Mouse (Mus musculus) intestine, embryonic 14.5 days (tissue): ENCODE measurements at regions not wholly inside any gene's neighbourhood (a gene's known extent, or its start where the extent isn't known, plus 50 kb on each side); places are given as distances from the start of the nearest gene placed in this dataset.
A peak's percentile ranks its signal among the peaks of the same experiment; 100 is the strongest.

Source experiments
- ATAC-seq: fragments of 200-750 bp; cut with Nextera tagmentation; replicated peaks from 2 replicates; pipeline ENCODE4 v1.8.0; 2017; ENCODE audit warnings: low read depth, moderate number of reproducible peaks, moderate TSS enrichment, moderate library complexity; ENCODE audit not compliant: low FRiP score, low TSS enrichment
- DNase-seq: peaks from one replicate; pipeline ENCODE4 v3.0.0-alpha.2; 2018; ENCODE audit warnings: low spot score
- H3K27ac ChIP-seq: fragments of 300-500 bp; sonication (generic); 2 replicates; pipeline ENCODE4 v1.5.1; 2014; ENCODE audit warnings: low read depth, mild to moderate bottlenecking, control low read depth
- H3K27me3 ChIP-seq: fragments of 300-500 bp; sonication (generic); replicated peaks from 2 replicates; pipeline ENCODE4 v1.6.1; 2014; ENCODE audit warnings: low read length, control low read depth; ENCODE audit not compliant: control insufficient read depth, insufficient read depth
- H3K36me3 ChIP-seq: fragments of 300-500 bp; sonication (generic); 2 replicates; pipeline ENCODE4 v1.6.1; 2014; ENCODE audit warnings: low read length, control low read depth; ENCODE audit not compliant: control insufficient read depth, insufficient read depth
- H3K4me1 ChIP-seq: fragments of 300-500 bp; sonication (generic); replicated peaks from 2 replicates; pipeline ENCODE4 v1.6.1; 2014; ENCODE audit warnings: low read length, control low read depth, mixed read lengths; ENCODE audit not compliant: control insufficient read depth, insufficient read depth
- H3K4me2 ChIP-seq: fragments of 300-500 bp; sonication (generic); 2 replicates; pipeline ENCODE4 v1.6.1; 2014; ENCODE audit warnings: low read length
- H3K4me3 ChIP-seq: fragments of 300-500 bp; sonication (generic); 2 replicates; pipeline ENCODE4 v1.5.1; 2014; ENCODE audit warnings: low read depth, low read length, control low read depth, mixed read lengths
- H3K9ac ChIP-seq: fragments of 300-500 bp; sonication (generic); 2 replicates; pipeline ENCODE4 v1.6.1; 2014; ENCODE audit warnings: mild to moderate bottlenecking, low read length
- H3K9me3 ChIP-seq: fragments of 300-500 bp; sonication (generic); 2 replicates; pipeline ENCODE4 v1.6.1; 2016; ENCODE audit warnings: low read length, control low read depth; ENCODE audit not compliant: control insufficient read depth
- WGBS: fragments of 180-500 bp; shearing (Covaris S2); extraction: QIAGEN DNeasy Blood & Tissue Kit; methylation state at CpG from one replicate; pipeline ENCODE4 v1.1.7; 2014; 5-methylcytosine and 5-hydroxymethylcytosine counted together

GRCm38 (mm10) chr11:117597754-117598153, 56.3 kb upstream of the Tnrc6c start:
- H3K27me3 ChIP-seq, result peaks cover 21% of the 10 kb centered on the region; the same call in 1 of the 2 replicates
- H3K9ac ChIP-seq, result no peak overlapping the region
- no peak for ATAC-seq
- H3K27ac ChIP-seq, result no peak overlapping the region
- WGBS, result 42% methylated on average over 5 of the region's 5 CpGs
- H3K9me3 ChIP-seq, result no peaks in the 10 kb centered on the region
- no peaks in the 10 kb centered on the region for H3K36me3 ChIP-seq
- H3K4me3 ChIP-seq, result no peak overlapping the region
- no peak overlapping the region for H3K4me2 ChIP-seq
- H3K4me1 ChIP-seq, result peaks cover 19% of the 10 kb centered on the region; the same call in 1 of the 2 replicates
- DNase-seq, result no peak

GRCm38 (mm10) chr11:117598170-117598583, 55.9 kb upstream of the Tnrc6c start:
- ATAC-seq, result no peak

DNA sequence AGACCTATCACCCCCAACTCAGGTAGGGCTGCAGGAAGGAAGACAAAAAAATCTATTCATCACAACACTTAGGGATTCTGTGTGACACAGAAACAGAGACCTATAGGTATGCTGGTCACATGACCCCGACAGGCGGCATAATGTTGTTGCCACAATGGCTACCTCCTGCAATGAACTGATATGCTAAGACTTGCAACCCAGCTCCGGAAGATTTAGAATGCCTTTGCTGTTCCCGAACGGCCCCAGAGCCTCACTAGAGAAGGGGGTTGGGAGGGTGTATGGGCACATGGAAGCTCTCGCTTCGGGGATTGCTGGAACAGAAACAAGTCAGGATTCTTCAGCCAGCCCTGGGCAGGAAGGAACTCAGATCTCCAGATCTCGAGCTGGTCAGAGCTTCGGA, 55.5 kb upstream of the Tnrc6c start:
- Histone ChIP-seq H3K4me2 (peak overlapping the region; percentile 53), H3K27ac (no peak overlapping the region), H3K4me1 (peaks cover 19% of the 10 kb centered on the region; the same call in 1 of the 2 replicates), H3K9me3 (no peaks in the 10 kb centered on the region), H3K4me3 (peak overlapping the region; percentile 33), H3K9ac (peak overlapping the region; percentile 39; the same call in 1 of the 2 replicates), H3K27me3 (peaks cover 21% of the 10 kb centered on the region; the same call in 1 of the 2 replicates), H3K36me3 (no peaks in the 10 kb centered on the region)
- ATAC-seq (no peak), DNase-seq (no peak)
- WGBS, result 10% methylated on average over 9 of the region's 9 CpGs

More at GRCm38 (mm10) chr11:117598170-117598583, 55.9 kb upstream of the Tnrc6c start:
- H3K9me3 ChIP-seq, result no peaks in the 10 kb centered on the region
- no peak overlapping the region for H3K27ac ChIP-seq
- no peak overlapping the region for H3K4me2 ChIP-seq
- DNase-seq, result no peak
- peaks cover 21% of the 10 kb centered on the region; the same call in 1 of the 2 replicates for H3K27me3 ChIP-seq
- no peak overlapping the region for H3K9ac ChIP-seq
- 15% methylated on average over 6 of the region's 6 CpGs for WGBS
- peaks cover 19% of the 10 kb centered on the region; the same call in 1 of the 2 replicates for H3K4me1 ChIP-seq
- H3K36me3 ChIP-seq, result no peaks in the 10 kb centered on the region
- H3K4me3 ChIP-seq, result no peak overlapping the region

DNA sequence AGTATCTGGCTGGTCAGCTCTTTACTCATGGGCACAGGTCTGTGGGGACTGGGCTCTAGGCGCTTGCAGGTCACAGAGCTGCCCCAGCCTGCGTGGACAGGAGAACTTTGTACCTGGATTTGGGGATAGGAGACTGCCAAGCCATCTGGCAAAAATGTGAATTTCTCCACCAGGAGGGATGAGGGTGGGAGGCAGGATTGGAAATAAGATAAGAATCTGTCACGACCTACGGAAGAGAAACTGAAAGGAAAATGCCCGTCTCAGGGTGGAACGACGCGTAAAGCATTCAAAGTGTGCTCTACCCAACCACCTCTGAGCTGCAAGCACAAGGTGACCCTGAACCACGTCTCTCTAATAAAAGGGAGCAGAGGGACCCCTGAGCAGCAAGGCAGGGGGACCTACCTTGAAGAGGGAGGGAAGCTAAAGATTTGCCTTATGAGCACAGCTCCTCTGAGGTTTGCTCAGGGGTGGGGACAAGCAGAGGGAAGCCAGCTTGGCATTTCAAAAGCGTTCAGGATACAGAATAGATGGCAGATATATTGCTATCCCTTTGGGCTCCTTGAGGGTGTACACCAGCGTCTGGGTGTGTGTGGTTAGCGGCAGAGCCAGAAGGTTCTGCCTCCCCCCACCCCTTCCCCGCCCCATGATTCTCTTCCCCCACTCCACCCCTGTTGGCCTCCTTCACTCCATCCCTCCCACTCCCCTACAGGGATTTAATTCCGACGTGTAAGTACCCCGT, 54.9 kb upstream of the Tnrc6c start:
- ATAC-seq (no peak), DNase-seq (no peak)
- Histone ChIP-seq H3K27me3 (peaks cover 21% of the 10 kb centered on the region; the same call in 1 of the 2 replicates), H3K9me3 (no peaks in the 10 kb centered on the region), H3K36me3 (no peaks in the 10 kb centered on the region), H3K27ac (no peak overlapping the region), H3K4me2 (peak overlapping the region; percentile 53), H3K9ac (peak overlapping the region; percentile 39), H3K4me3 (peak overlapping the region; percentile 33), H3K4me1 (peaks cover 19% of the 10 kb centered on the region; the same call in 1 of the 2 replicates)
- 7% methylated on average over 16 of the region's 16 CpGs for WGBS

- Histone ChIP-seq H3K4me1 (peaks cover 19% of the 10 kb centered on the region; the same call in 1 of the 2 replicates), H3K9ac (no peak overlapping the region), H3K27me3 (peaks cover 21% of the 10 kb centered on the region; the same call in 1 of the 2 replicates), H3K4me2 (peak overlapping the region; percentile 53), H3K36me3 (no peaks in the 10 kb centered on the region), H3K4me3 (peak overlapping the region; percentile 33), H3K9me3 (no peaks in the 10 kb centered on the region), H3K27ac (no peak overlapping the region)
- no peak for ATAC-seq
- WGBS, result 11% methylated on average over 14 of the region's 14 CpGs
- DNase-seq, result no peak
These were observed 54.3 kb upstream of the Tnrc6c start for GRCm38 (mm10) chr11:117599788-117600263.

GRCm38 (mm10) chr11:117601147-117601546, 52.9 kb upstream of the Tnrc6c start:
- peaks cover 21% of the 10 kb centered on the region; the same call in 1 of the 2 replicates for H3K27me3 ChIP-seq
- H3K36me3 ChIP-seq, result no peaks in the 10 kb centered on the region
- H3K4me3 ChIP-seq, result no peak overlapping the region
- ATAC-seq, result no peak
- no peak for DNase-seq
- peaks cover 22% of the 10 kb centered on the region; the same call in 1 of the 2 replicates for H3K4me1 ChIP-seq
- H3K9me3 ChIP-seq, result no peaks in the 10 kb centered on the region
- WGBS, result 32% methylated on average over 5 of the region's 5 CpGs
- H3K4me2 ChIP-seq, result no peak overlapping the region
- no peak overlapping the region for H3K27ac ChIP-seq
- H3K9ac ChIP-seq, result no peak overlapping the region

DNA sequence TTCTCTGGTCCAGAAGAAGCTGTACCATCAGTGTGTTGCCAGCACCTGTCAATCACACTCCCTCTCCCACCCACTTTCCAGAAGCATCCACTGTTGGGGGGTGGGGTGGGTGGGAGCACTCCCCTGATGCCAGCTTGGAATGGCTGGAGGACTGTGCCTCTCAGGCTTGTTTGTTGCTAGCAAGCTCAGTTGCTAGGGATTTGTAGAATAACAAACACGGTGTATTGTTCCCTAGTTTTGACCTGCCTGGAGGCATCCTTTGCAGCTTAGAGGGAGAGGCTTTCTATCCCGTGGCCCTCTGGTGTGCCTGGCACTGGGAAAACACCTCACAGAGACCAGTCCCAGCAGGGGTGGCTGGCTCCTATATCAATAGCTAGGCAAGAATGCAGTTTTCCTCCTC, 50.1 kb upstream of the Tnrc6c start:
- Histone ChIP-seq H3K27ac (no peak overlapping the region), H3K36me3 (no peaks in the 10 kb centered on the region), H3K9ac (no peak overlapping the region), H3K4me2 (no peak overlapping the region), H3K27me3 (peaks cover 17% of the 10 kb centered on the region; the same call in 1 of the 2 replicates), H3K4me1 (peaks cover 14% of the 10 kb centered on the region; the same call in 1 of the 2 replicates), H3K9me3 (no peaks in the 10 kb centered on the region), H3K4me3 (no peak overlapping the region)
- no peak for ATAC-seq
- WGBS, result 40% methylated on average over 2 of the region's 2 CpGs
- DNase-seq, result no peak
